Mouse (Mus musculus) embryonic facial prominence, embryonic 12.5 days (tissue): ENCODE results near the gene Grik5. TPM values are rescaled to one million over a fixed set of nuclear protein-coding genes. Genes with fewer than 3 reads are reported as not detected.
A peak's percentile ranks its signal among the peaks of the same experiment; 100 is the strongest.

ENCODE experiments used
- ATAC-seq: fragments of 200-750 bp; cut with Nextera tagmentation; 2 replicates; pipeline ENCODE4 v1.8.0; 2017; ENCODE audit not compliant: insufficient number of reproducible peaks, insufficient read depth, low FRiP score, low TSS enrichment
- H3K27ac ChIP-seq: fragments of 300-500 bp; sonication (generic); 2 replicates; pipeline ENCODE4 v1.5.1; 2016; ENCODE audit warnings: mild to moderate bottlenecking
- H3K27me3 ChIP-seq: fragments of 300-500 bp; sonication (generic); 2 replicates; pipeline ENCODE4 v1.6.1; 2016; ENCODE audit warnings: mild to moderate bottlenecking, moderate library complexity
- H3K36me3 ChIP-seq: fragments of 300-500 bp; sonication (generic); 2 replicates; pipeline ENCODE4 v1.6.1; 2016; ENCODE audit warnings: mild to moderate bottlenecking
- H3K4me1 ChIP-seq: fragments of 300-500 bp; sonication (generic); 2 replicates; pipeline ENCODE4 v1.6.1; 2016
- H3K4me2 ChIP-seq: fragments of 300-500 bp; sonication (generic); replicated peaks from 2 replicates; pipeline ENCODE4 v1.6.1; 2016; ENCODE audit warnings: mild to moderate bottlenecking, moderate library complexity
- H3K4me3 ChIP-seq: fragments of 300-500 bp; sonication (generic); 2 replicates; pipeline ENCODE4 v1.5.1; 2016; ENCODE audit warnings: mild to moderate bottlenecking
- H3K9ac ChIP-seq: fragments of 300-500 bp; sonication (generic); 2 replicates; pipeline ENCODE4 v1.6.1; 2016; ENCODE audit warnings: mild to moderate bottlenecking, moderate library complexity
- H3K9me3 ChIP-seq: fragments of 300-500 bp; sonication (generic); 2 replicates; pipeline ENCODE4 v1.6.1; 2016; ENCODE audit warnings: mild to moderate bottlenecking, moderate library complexity
- WGBS: fragments of 180-500 bp; shearing (Covaris S2); methylation state at CpG from one replicate; pipeline ENCODE4 v1.1.7; 2016; 5-methylcytosine and 5-hydroxymethylcytosine counted together
- polyA plus RNA-seq: library from polyadenylated mRNA; unstranded; fragments of >200 nt; fragmentation: Nextera tagmentation; extraction: Ambion mirVana; gene quantifications from 2 replicates; pipeline ENCODE4 v1.2.1, GENCODE M21; 2016

Gene Grik5
- polyA plus RNA-seq, 1 experiment from 2014 or later = 12.4 TPM

DNA sequence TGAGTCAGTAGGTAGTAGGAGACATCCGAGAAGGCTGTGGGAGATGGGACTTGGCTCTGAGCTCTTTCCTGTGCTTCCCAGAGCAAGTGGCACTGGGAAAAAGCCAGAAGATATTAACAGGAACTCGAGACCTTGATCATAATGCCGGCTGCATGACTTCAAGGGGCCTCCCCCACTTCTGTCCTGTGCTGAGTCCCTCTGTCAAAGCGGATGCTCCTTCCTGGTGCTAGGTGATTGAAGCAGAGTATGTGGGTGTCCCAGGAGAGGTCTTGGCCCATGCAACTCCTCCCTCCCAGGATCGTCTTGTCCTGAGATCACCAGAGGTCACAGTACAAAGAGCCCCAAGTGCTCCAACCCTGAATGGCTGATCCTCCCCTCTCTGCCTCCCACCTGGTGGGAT, 98.2 kb downstream of the Grik5 start:
- Histone ChIP-seq H3K9me3 (no peaks in the 10 kb centered on the region), H3K4me2 (no peak overlapping the region), H3K27me3 (no peaks in the 10 kb centered on the region; the same call in 1 of the 2 replicates), H3K9ac (no peak overlapping the region), H3K4me1 (peaks cover 8% of the 10 kb centered on the region; the same call in 1 of the 2 replicates), H3K4me3 (no peak overlapping the region), H3K27ac (no peak overlapping the region), H3K36me3 (no peaks in the 10 kb centered on the region)
- ATAC-seq = no peak
- WGBS = 74% methylated on average over 5 of the region's 5 CpGs

DNA sequence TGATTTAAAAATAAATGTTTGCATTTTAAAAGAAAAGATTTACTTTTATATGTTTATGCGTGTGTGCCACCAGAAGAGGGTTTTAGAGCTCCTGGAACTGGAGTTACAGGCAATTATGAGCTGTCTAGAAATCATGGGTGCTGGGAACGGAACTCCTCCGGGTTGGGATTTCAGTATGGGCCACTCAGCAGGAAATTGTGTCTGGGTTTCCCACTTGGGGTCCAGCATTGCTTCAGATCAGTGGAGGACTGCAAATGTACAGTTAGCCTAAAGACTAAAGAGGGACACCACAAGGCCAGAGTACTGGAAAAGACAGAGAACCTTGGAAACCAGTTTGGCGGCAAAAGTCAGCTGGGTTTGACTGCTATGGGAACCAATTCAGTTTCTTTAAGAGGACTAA, 98.9 kb downstream of the Grik5 start:
- Histone ChIP-seq H3K4me3 (no peak overlapping the region), H3K4me1 (peaks cover 8% of the 10 kb centered on the region; the same call in 1 of the 2 replicates), H3K4me2 (no peak overlapping the region), H3K27ac (no peak overlapping the region), H3K36me3 (no peaks in the 10 kb centered on the region), H3K9ac (no peak overlapping the region), H3K27me3 (no peaks in the 10 kb centered on the region; the same call in 1 of the 2 replicates), H3K9me3 (no peaks in the 10 kb centered on the region)
- no peak for ATAC-seq
- WGBS = 82% methylated on average over 4 of the region's 4 CpGs

DNA sequence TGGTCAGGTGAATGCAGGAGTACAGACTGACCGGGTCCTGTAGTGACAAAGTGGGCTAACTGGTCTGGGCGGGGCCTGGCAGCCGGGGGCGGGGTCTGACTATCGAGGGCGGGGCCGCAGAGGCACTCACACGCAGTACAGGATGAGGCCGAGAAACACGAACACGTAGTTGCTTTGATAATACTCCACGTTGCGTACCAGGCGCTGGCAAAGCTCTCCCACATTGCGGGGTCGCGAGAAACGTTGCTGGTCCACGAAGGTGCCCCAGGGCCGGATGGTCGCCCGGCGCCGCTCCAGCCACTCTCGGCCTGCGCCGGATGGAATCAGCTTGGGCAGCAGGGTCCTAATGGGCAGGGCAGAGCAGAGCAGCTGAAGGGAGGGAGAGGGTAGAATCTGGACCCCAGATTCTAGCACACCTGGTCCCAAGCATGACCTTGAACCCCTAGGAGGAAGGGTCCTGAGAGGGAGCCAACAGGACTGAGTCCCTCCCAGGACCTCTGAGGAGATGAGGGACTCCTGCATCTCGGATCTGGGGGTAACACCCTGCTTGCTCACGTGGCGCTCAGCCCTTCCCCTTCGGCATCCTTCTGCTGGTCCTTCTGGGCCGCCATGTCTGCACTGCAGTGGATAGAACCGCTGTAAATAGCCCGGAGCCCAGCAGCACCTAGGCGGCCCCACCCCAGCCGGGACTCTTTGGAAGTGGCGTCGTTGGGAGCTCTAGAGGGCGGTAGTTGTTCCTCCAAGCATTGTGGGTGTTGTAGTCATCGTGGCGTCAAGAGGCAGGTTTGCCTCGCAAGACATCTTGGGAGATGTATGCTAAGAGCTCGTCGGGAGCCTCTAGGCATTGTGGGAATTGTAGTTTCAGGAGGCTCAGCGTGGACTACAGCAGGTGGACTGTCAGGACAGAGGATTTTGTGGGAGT, 99.9 kb downstream of the Grik5 start, which contains the start of gene Rabac1:
Rabac1 (minus strand) TSS at position 783 of the 922 bp plus-strand sequence.
- no peaks in the 10 kb centered on the region for H3K9me3 ChIP-seq
- peak within 1 kb of the TSS; percentile 77 for H3K4me3 ChIP-seq
- H3K27ac ChIP-seq = peak within 1 kb of the TSS; percentile 67
- H3K27me3 ChIP-seq = no peaks in the 10 kb centered on the region
- H3K4me1 ChIP-seq = peaks cover 8% of the 10 kb centered on the region; the same call in 1 of the 2 replicates
- WGBS = under 1% methylated on average over 45 of the region's 45 CpGs
- peak within 1 kb of the TSS; percentile 77 for H3K9ac ChIP-seq
- H3K4me2 ChIP-seq = peak within 1 kb of the TSS; percentile 72
- peak; percentile 86 for ATAC-seq
- no peaks in the 10 kb centered on the region for H3K36me3 ChIP-seq

DNA sequence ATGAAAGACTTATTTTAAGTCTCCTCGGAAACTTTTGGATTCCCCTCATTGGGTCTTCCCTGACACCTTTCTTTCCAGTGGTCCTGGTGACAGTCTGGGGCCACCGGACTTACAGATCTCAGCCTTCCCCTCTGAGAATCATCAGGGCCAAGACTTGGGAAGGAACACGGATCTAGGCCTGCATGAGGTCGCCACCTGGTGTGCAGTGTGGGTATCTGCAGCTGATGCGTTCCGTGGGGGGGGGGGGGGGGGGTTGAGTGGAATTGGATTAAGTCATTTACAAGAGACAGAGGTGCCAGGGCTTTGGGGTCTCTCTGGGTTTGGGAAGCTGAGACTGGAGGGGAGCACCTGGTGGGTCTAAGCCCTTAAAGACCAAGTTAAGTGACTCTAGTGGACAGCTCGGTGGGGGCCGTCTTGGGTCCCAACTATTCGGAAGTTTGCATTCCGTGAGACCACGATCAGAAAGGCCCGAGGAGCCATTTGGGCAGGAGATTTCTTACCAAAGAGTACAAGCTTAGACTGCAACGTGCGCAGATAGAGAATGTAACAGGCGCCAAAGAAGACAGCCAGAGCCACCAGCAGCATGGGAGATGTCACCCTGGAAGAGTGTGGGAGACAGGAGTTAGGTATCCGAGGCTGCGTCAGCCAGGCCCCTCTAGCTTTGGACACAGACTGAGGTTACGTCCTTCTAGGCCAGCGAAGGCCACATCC, 100.7 kb downstream of the Grik5 start:
- H3K9ac ChIP-seq = peak overlapping the region; percentile 77; the same call in 1 of the 2 replicates
- peak overlapping the region; percentile 77 for H3K4me3 ChIP-seq
- H3K27ac ChIP-seq = peak overlapping the region; percentile 67
- no peaks in the 10 kb centered on the region for H3K27me3 ChIP-seq
- peaks cover 8% of the 10 kb centered on the region; the same call in 1 of the 2 replicates for H3K4me1 ChIP-seq
- H3K9me3 ChIP-seq = no peaks in the 10 kb centered on the region
- 8% methylated on average over 19 of the region's 19 CpGs for WGBS
- no peak; the same call in 1 of the 2 replicates for ATAC-seq
- H3K36me3 ChIP-seq = no peaks in the 10 kb centered on the region
- H3K4me2 ChIP-seq = peak overlapping the region; percentile 72

DNA sequence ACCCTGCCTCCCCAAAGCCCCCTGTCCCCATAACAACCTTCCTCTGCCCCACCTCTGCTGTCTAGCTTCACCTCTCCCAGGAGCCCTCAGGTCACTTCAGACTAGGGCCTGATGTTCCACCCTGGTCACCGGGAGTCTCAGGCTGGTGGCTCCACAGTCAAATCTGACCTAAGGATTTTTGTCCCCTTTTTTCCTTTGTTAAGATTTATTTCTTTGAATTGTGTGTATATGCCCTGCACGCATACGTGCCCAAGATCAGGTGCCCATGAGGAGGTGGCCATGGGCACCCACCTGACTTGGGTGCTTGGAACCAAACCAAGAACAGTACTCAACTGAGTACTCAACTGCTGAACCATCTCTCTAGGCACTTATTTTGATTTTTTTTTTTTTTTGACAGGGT, 101.8 kb downstream of the Grik5 start:
- Histone ChIP-seq H3K27ac (no peak overlapping the region), H3K27me3 (no peaks in the 10 kb centered on the region), H3K4me3 (no peak overlapping the region), H3K9ac (no peak overlapping the region), H3K4me1 (peaks cover 8% of the 10 kb centered on the region; the same call in 1 of the 2 replicates), H3K36me3 (no peaks in the 10 kb centered on the region), H3K4me2 (no peak overlapping the region), H3K9me3 (no peaks in the 10 kb centered on the region)
- no peak for ATAC-seq
- 98% methylated on average over 3 of the region's 3 CpGs for WGBS

DNA sequence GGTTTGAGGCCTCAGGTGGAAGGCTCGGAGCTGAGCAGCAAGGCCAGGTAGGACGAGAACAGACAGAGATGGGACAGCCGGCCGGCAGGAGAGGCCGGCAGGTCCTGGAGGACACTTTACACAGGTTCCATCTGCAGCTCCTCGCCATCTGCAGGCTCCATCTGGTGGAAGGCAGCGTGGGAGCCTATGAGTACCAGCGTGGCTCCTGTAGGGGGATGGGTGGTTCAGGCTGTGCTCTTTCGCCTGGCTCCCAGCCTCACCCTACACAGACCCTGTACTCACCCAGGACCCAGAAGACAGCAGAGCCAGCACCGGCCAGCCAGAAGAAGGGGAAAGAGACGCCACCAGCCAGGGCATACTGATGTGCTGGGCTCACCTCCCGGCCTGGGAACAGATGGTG, 102.3 kb downstream of the Grik5 start:
- Histone ChIP-seq H3K4me3 (no peak overlapping the region), H3K4me1 (peaks cover 8% of the 10 kb centered on the region; the same call in 1 of the 2 replicates), H3K27ac (no peak overlapping the region), H3K36me3 (no peaks in the 10 kb centered on the region), H3K9ac (no peak overlapping the region), H3K4me2 (no peak overlapping the region), H3K27me3 (no peaks in the 10 kb centered on the region), H3K9me3 (no peaks in the 10 kb centered on the region)
- ATAC-seq = no peak
- 66% methylated on average over 12 of the region's 12 CpGs for WGBS

DNA sequence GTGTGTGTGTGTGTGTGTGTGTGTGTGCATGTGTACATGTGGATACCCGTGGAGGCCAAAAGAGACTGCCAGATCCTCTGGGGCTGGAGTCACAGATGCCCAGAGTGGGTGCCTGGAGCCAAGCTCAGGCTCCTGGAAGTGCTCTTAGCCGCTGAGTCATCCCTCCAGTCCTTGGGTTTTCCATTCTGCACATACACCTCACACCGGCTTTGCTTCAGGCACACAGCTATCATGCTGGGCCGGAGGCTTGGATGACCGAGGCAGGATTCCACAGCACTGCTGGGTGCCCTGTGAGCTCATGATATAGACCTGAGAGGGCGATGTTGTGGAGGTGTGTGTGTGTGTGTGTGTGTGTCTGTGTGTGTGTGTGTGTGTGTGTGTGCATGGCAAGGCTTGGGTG, 103.7 kb downstream of the Grik5 start:
- no peak for ATAC-seq
- 79% methylated on average over 6 of the region's 6 CpGs for WGBS

DNA sequence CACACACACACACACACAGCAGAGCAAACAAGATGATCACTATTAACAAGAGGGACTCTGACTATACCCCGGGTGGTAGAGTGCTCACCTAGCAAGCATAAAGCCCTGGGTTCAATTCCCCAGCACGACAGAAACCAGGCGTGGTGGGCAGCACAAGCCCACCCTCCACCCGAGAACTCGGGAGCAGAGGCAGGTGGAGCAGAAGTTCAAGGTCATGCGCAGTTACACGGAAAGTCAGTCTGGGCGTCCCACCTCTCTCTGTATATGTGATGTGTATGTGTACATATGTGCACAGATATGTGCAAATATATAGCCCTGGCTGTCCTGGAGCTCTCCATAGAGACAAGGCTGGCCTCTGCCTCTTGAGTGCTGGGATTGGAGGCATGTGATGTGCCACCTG, 104.2 kb downstream of the Grik5 start:
- H3K27me3 ChIP-seq = no peaks in the 10 kb centered on the region
- H3K4me1 ChIP-seq = peaks cover 8% of the 10 kb centered on the region; the same call in 1 of the 2 replicates
- ATAC-seq = no peak
- no peak overlapping the region for H3K27ac ChIP-seq
- WGBS = 85% methylated on average over 8 of the region's 8 CpGs
- no peak overlapping the region for H3K4me2 ChIP-seq
- H3K9ac ChIP-seq = no peak overlapping the region
- no peaks in the 10 kb centered on the region for H3K9me3 ChIP-seq
- H3K36me3 ChIP-seq = no peaks in the 10 kb centered on the region
- no peak overlapping the region for H3K4me3 ChIP-seq

More for the DNA sequence above, 103.7 kb downstream of the Grik5 start:
- H3K9ac ChIP-seq = no peak overlapping the region
- no peak overlapping the region for H3K4me2 ChIP-seq
- no peak overlapping the region for H3K4me3 ChIP-seq
- no peaks in the 10 kb centered on the region for H3K9me3 ChIP-seq
- no peak overlapping the region for H3K27ac ChIP-seq
- H3K27me3 ChIP-seq = no peaks in the 10 kb centered on the region
- H3K4me1 ChIP-seq = peaks cover 8% of the 10 kb centered on the region; the same call in 1 of the 2 replicates
- no peaks in the 10 kb centered on the region for H3K36me3 ChIP-seq

DNA sequence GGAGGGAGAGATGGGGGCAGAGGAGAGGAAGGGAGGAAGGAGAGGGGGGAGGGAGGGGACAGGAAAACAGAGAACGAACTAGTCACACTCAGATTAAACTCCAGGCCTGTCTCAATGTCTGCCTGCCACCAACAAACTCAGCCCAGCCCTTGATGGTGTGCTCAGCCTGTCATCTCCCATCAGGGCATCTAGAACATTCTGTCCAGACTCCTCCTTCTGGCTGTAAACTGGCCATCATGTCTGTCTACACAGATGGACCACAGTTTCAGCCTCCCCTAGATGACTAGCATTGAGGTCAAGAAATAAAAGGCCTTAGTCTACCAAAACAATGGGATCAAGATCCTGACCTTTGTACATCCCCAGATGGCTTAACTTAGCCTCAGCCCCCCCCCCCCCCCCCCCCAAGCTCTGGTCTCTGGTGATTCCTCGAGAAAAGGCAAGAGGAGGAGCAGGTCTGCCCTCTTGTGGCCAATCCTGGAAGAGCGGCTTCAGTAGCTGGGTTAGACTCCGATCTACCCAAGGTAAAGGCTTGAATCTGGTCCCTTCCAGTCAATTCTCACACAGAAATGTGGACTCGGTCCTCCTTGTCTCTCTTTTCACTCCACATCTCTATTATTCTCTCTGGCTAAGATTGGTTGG, 107.1 kb downstream of the Grik5 start:
- Histone ChIP-seq H3K9me3 (no peaks in the 10 kb centered on the region), H3K9ac (no peak overlapping the region), H3K4me2 (no peak overlapping the region), H3K4me3 (no peak overlapping the region), H3K27ac (no peak overlapping the region), H3K4me1 (no peaks in the 10 kb centered on the region), H3K36me3 (no peaks in the 10 kb centered on the region), H3K27me3 (no peaks in the 10 kb centered on the region)
- WGBS = 4% methylated on average over 5 of the region's 5 CpGs
- no peak for ATAC-seq

DNA sequence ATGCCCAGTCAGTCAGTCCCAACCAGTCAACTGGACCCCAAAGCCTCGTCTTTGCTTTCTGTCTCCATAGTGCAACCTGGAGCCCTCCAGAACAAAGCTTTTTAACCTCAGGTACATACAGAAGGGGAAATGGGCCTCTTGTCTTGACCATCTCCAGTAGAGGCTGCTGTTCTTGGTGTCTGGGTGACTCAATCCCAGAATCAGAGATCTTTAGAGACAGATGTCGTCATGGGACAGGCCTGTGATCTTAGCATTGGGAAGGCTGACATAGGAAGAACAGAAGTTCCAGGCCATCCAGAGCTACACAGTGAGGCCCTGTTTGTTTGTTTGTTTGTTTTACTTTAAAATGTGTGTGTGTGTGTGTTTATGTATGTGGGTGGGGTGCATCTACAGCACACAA, 107.9 kb downstream of the Grik5 start:
- Histone ChIP-seq H3K27me3 (no peaks in the 10 kb centered on the region), H3K9me3 (no peaks in the 10 kb centered on the region), H3K4me2 (no peak overlapping the region), H3K36me3 (no peaks in the 10 kb centered on the region), H3K4me1 (no peaks in the 10 kb centered on the region), H3K9ac (no peak overlapping the region), H3K27ac (no peak overlapping the region), H3K4me3 (no peak overlapping the region)
- no peak for ATAC-seq
- WGBS = 80% methylated on average over 2 of the region's 2 CpGs
